14 mouse cellular contexts compared by ENCODE assay signal in genomic region chr13:44449216-44449830, GRCm38 (mm10).
DNase-seq lines count a peak whose midpoint lies in the region; ATAC-seq lines count a peak whose summit lies in the region.
"Had no signal": no experiment of that assay in that cellular context is flagged by ENCODE, and none has a peak within 500 bp of the region (broad histone marks: within the 10 kb centered on the region; RNA-seq: fewer than 3 reads in every experiment).

No protein-coding gene starts in this region.

- no peak overlapping the region for H3K4me2 ChIP-seq in kidney, embryonic 16.5 days (replicated peaks; ENCODE audit: low read depth, low read length)
- H3K4me2 ChIP-seq: heart, embryonic 13.5 days; liver, embryonic 13.5 days; midbrain, embryonic 13.5 days; stomach, embryonic 15.5 days had no signal

- H3K27me3 ChIP-seq in kidney, embryonic 16.5 days (ENCODE audit: insufficient read depth, low read length) = no peaks in the 10 kb centered on the region
- H3K27me3 ChIP-seq: heart, embryonic 13.5 days; liver, embryonic 13.5 days; midbrain, embryonic 13.5 days; stomach, embryonic 15.5 days had no signal

- no peak overlapping the region for H3K9ac ChIP-seq in kidney, embryonic 16.5 days (replicated peaks; ENCODE audit: low read length)
- H3K9ac ChIP-seq: heart, embryonic 13.5 days; liver, embryonic 13.5 days; midbrain, embryonic 13.5 days; stomach, embryonic 15.5 days had no signal

- WGBS in kidney, embryonic 16.5 days = 56% methylated on average over 1 of the region's 1 CpGs

- peaks cover 2% of the 10 kb centered on the region; the same call in 1 of the 2 replicates for H3K9me3 ChIP-seq in kidney, embryonic 16.5 days (ENCODE audit: low read length)
- H3K9me3 ChIP-seq: liver, embryonic 13.5 days; midbrain, embryonic 13.5 days; stomach, embryonic 15.5 days had no signal

- no peaks in the 10 kb centered on the region for H3K36me3 ChIP-seq in kidney, embryonic 16.5 days (ENCODE audit: insufficient read depth, low read length)
- H3K36me3 ChIP-seq: heart, embryonic 13.5 days; liver, embryonic 13.5 days; midbrain, embryonic 13.5 days; stomach, embryonic 15.5 days had no signal

- peak overlapping the region; percentile 44; the same call in 1 of the 2 replicates for H3K27ac ChIP-seq in kidney, embryonic 16.5 days (ENCODE audit: low read length)
- H3K27ac ChIP-seq: heart, embryonic 13.5 days; liver, embryonic 13.5 days; midbrain, embryonic 13.5 days; stomach, embryonic 15.5 days had no signal

- H3K4me3 ChIP-seq in kidney, embryonic 16.5 days (ENCODE audit: low read length) = no peak overlapping the region
- H3K4me3 ChIP-seq: heart, embryonic 13.5 days; liver, embryonic 13.5 days; midbrain, embryonic 13.5 days; stomach, embryonic 15.5 days had no signal

- peaks cover 3% of the 10 kb centered on the region for H3K4me1 ChIP-seq in kidney, embryonic 16.5 days (ENCODE audit: insufficient read depth, low read length)
- H3K4me1 ChIP-seq: liver, embryonic 13.5 days; stomach, embryonic 15.5 days had no signal

- ATAC-seq in kidney, embryonic 16.5 days (ENCODE audit: low FRiP score, low TSS enrichment) = peak; percentile 49; the same call in 1 of the 2 replicates
- ATAC-seq: midbrain, embryonic 13.5 days had no signal

- peak; percentile 42 to 81 for DNase-seq in adrenal gland, adult (ENCODE audit: inconsistent age in 2 of 2, low spot score in 1 of 2)
- DNase-seq in adrenal gland, postnatal 4 days (ENCODE audit: low spot score in 2 of 2) = no peak
- peak; percentile 69 for DNase-seq in adipocyte (ENCODE audit: low spot score)
- DNase-seq in heart, adult 8-10 months (ENCODE audit: low spot score) = peak; percentile 58
- no peak for DNase-seq in layer of hippocampus, adult 18-20 months (ENCODE audit: low spot score in 2 of 2)
- no peak for DNase-seq in left cerebral cortex, adult 8-10 months (ENCODE audit: low spot score in 2 of 2)
- no peak for DNase-seq in cerebellum, adult 8-10 months
- DNase-seq: cerebellum, adult 18-20 months; layer of hippocampus, adult 9-11 months; liver, embryonic 13.5 days had no signal

Comparison
In these comparisons a context has a peak if more than half of its experiments do, and no peak if none do; other contexts are left out.
1. DNase-seq: peak in adrenal gland, adult (2 of 2), adipocyte (single experiment) and heart, adult 8-10 months (single experiment); none in adrenal gland, postnatal 4 days (0 of 2), layer of hippocampus, adult 18-20 months (0 of 2), left cerebral cortex, adult 8-10 months (0 of 2) and cerebellum, adult 8-10 months (single experiment).